11 mouse cellular contexts compared by ENCODE assay signal in genomic region chr8:82858541-82859342, GRCm38 (mm10). TPM values are rescaled to one million over a fixed set of nuclear protein-coding genes. Genes with fewer than 3 reads are reported as not detected.
DNase-seq lines count a peak whose midpoint lies in the region; TF ChIP-seq lines count a peak whose summit lies in the region.
"Had no signal": no experiment of that assay in that cellular context is flagged by ENCODE, and none has a peak within 500 bp of the region (broad histone marks: within the 10 kb centered on the region; RNA-seq: fewer than 3 reads in every experiment).

No protein-coding gene starts in this region.

- no peak for TF ChIP-seq POLR2A in lung, adult 2 months (IDR thresholded peaks at IDR 0.05; ENCODE audit: borderline replicate concordance, extremely low read depth, low read depth, low read length)

- 63% methylated on average over 9 of the region's 9 CpGs for WGBS in heart, embryonic 10.5 days
- 53% methylated on average over 9 of the region's 9 CpGs for WGBS in lung, adult 2 months

- peaks cover 8% of the 10 kb centered on the region; the same call in 1 of the 2 replicates for H3K27me3 ChIP-seq in heart, embryonic 10.5 days (ENCODE audit: insufficient read depth, poor library complexity, severe bottlenecking)
- H3K27me3 ChIP-seq: heart, embryonic 15.5 days; midbrain, embryonic 12.5 days; neural tube, embryonic 13.5 days had no signal

- no peaks in the 10 kb centered on the region for H3K36me3 ChIP-seq in heart, embryonic 10.5 days
- H3K36me3 ChIP-seq: heart, embryonic 15.5 days; midbrain, embryonic 12.5 days; neural tube, embryonic 13.5 days had no signal

- peaks cover 2% of the 10 kb centered on the region; the same call in 1 of the 2 replicates for H3K9me3 ChIP-seq in heart, embryonic 10.5 days
- H3K9me3 ChIP-seq: heart, embryonic 15.5 days; midbrain, embryonic 12.5 days; neural tube, embryonic 13.5 days had no signal

- no peak overlapping the region for H3K27ac ChIP-seq in heart, embryonic 10.5 days
- H3K27ac ChIP-seq: heart, embryonic 15.5 days; midbrain, embryonic 12.5 days; neural tube, embryonic 13.5 days had no signal

- TF ChIP-seq CTCF in lung, adult 2 months (IDR thresholded peaks at IDR 0.05; ENCODE audit: insufficient read depth, low read length), result no peak

- no peaks in the 10 kb centered on the region for H3K4me1 ChIP-seq in heart, embryonic 10.5 days
- no peaks in the 10 kb centered on the region for H3K4me1 ChIP-seq in lung, adult 2 months (ENCODE audit: control insufficient read depth, insufficient read depth, low read length)
- H3K4me1 ChIP-seq: midbrain, embryonic 12.5 days; neural tube, embryonic 13.5 days had no signal

- H3K4me3 ChIP-seq in heart, embryonic 10.5 days, result no peak overlapping the region
- H3K4me3 ChIP-seq in lung, adult 2 months (replicated peaks; ENCODE audit: extremely low read depth, low read depth, low read length), result no peak overlapping the region
- H3K4me3 ChIP-seq: heart, embryonic 15.5 days; midbrain, embryonic 12.5 days; neural tube, embryonic 13.5 days had no signal

- DNase-seq in cerebellum, adult 18-20 months, result peak; percentile 10 to 29
- no peak for DNase-seq in cerebellum, adult 11 months
- DNase-seq in heart, adult 9 months (ENCODE audit: low spot score in 2 of 2), result peak; percentile 39 to 42
- DNase-seq in heart, embryonic 10.5 days (ENCODE audit: low spot score), result no peak
- peak; percentile 62 for DNase-seq in lung, postnatal 10 days
- DNase-seq in lung, adult 2 months, result no peak
- peak; percentile 81 for DNase-seq in retina, embryonic 14.5 days (ENCODE audit: low spot score)
- no peak for DNase-seq in T-cell, adult 2 months (ENCODE audit: low spot score)

RNA-seq across cellular contexts. Expression of gene Rnf150, which starts 4.4 kb away (rescaled TPM):
- polyA plus RNA-seq in heart, embryonic 10.5 days (2016; fragmentation: Nextera tagmentation; extraction: Ambion mirVana), result 0.41 and 0.80 TPM in 2 replicates
- 4.4 and 6.9 TPM in 2 replicates for polyA plus RNA-seq in lung, adult 2 months (2012; rRNA removed)

Comparison
In these comparisons a context has a peak if more than half of its experiments do, and no peak if none do; other contexts are left out.
1. DNase-seq: peak in cerebellum, adult 18-20 months (2 of 2), heart, adult 9 months (2 of 2), lung, postnatal 10 days (single experiment) and retina, embryonic 14.5 days (single experiment); none in cerebellum, adult 11 months (single experiment), heart, embryonic 10.5 days (single experiment), lung, adult 2 months (single experiment) and T-cell, adult 2 months (single experiment).